Mouse (Mus musculus): ENCODE results near the gene Olfr1276.

The Olfr1276 gene

DNA sequence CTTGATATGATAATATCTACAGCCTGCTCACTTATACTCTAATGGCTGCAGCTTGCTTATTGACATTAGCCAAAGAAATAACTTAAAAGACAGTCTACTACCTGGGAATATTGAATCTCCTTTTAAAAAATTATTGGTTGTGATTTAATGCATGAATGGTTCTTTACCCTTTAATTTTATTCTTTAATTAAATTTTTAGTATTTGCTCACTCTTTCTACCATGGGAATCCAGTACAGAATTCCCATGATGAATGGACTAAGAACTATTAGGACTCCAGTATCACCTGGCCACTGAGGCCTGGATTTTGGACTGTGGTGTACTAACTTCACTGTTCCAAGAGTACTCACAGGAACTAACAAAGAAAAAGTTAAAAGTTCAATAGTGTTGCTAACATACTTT, at the start of gene Olfr1276:
TSS of gene Olfr1276 (plus strand) at position 301 of the 400 bp plus-strand sequence.
- no peak for DNase-seq (ENCODE audit: low spot score in 2 of 2)

- DNase-seq (ENCODE audit: low spot score in 2 of 2) = no peak
Observed at GRCm38 (mm10) chr2:111229502-111229901, 24.8 kb upstream of the Olfr1276 start, which contains the start of gene 4930430A15Rik. Gene 4930430A15Rik (minus strand): TSS chr2:111229602.

GRCm38 (mm10) chr2:111235186-111235585, 19.1 kb upstream of the Olfr1276 start, which contains the start of gene Olfr1275:
Gene Olfr1275 (minus strand): TSS chr2:111235286.
- DNase-seq (ENCODE audit: low spot score in 2 of 2) = no peak

GRCm38 (mm10) chr2:111274006-111274405, 19.7 kb downstream of the Olfr1276 start, which contains the start of gene Olfr1277:
Gene Olfr1277 (minus strand): TSS chr2:111274106.
- DNase-seq (ENCODE audit: low spot score in 2 of 2) = no peak

DNA sequence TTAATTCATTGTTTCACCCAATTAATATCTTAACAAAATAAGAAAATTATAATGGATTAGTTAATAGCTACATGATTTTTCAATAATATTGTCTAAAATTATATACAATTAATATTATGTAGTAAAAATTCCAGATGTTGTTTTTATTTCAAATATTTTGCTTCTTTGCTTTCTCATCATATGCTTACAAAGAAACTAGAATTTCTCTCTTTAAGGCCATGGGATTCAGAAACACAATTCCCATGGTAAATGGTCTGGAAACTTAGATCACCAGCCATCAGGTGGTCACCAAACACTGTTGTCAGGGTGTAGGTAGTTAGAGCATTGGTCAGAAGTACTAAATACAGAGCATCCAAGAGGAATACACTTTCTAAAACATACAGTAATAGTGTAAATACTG, 35.5 kb downstream of the Olfr1276 start, which contains the start of gene Olfr1278:
TSS of gene Olfr1278 (plus strand) at position 301 of the 400 bp plus-strand sequence.
- no peak for DNase-seq (ENCODE audit: low spot score in 2 of 2)

- DNase-seq (ENCODE audit: low spot score in 2 of 2) = no peak
Observed at GRCm38 (mm10) chr2:111298541-111298940, 44.2 kb downstream of the Olfr1276 start.

DNA sequence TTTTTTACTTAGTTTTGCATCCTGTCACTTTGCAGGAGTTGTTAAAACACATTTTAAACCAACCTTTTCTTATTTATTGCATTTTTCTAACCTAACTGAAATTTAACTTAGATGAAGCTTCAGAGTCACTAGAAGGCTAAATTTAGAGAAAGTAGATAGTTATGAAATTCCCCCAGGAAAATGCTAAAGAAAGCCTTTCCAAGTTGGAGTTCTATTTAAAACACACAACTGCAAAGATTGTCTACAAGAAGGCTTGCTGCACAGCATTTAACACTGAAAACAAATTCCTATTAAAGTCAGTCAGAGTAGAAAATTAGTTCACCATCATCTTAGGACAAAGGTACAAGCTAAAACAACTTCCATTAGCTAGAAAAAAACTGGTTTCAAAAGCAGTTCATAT, 46.1 kb downstream of the Olfr1276 start, which contains the start of gene Olfr1279:
TSS of gene Olfr1279 (plus strand) at position 262 of the 400 bp plus-strand sequence.
- no peak for DNase-seq (ENCODE audit: low spot score in 2 of 2)

Measured in natural killer cell, adult 2 months (primary cell).